Mouse (Mus musculus): ENCODE measurements around the gene Isca1.

DNA sequence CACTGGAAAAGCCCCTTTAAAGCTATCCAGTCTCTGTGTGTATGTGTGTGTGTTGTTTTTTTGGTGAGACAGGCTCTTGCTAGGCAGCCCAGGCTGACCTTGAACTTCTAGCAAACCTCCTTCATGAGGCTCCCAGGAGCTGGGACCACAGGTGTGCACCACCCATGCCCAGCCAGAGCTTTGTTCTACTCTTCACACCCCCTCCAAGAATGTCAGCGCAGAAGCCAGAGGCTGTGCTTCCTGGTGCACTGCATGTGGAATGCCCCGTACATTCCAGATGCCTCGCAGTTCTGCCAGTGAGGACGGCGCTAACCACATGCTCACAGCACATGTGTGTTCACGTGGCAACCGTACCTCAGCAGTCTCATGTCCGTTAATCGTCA lies 26.8 kb upstream of the Isca1 start:
- TF ChIP-seq CTCF (conservative IDR thresholded peaks at IDR 0.05; ENCODE audit: low read length), result no peak
- no peak for TF ChIP-seq POU5F1 (IDR thresholded peaks at IDR 0.05; ENCODE audit: borderline replicate concordance, low read length)

Data from E14TG2a.4 (cell line).